Mouse (Mus musculus) embryonic fibroblast, embryonic 13.5 days (primary cell): Measurements from ENCODE around the gene Gm49336.

Experiments
- CTCF ChIP-seq: IDR thresholded peaks from 2 replicates; pipeline ENCODE4 v1.5.1; 2011; ENCODE audit warnings: mild to moderate bottlenecking, control low read depth, low read length, moderate library complexity, borderline replicate concordance; ENCODE audit not compliant: insufficient read depth
- POLR2A ChIP-seq: IDR thresholded peaks from 2 replicates; pipeline ENCODE4 v1.6.1; 2011; ENCODE audit warnings: low read depth, mild to moderate bottlenecking, control low read depth, low read length, moderate library complexity

DNA sequence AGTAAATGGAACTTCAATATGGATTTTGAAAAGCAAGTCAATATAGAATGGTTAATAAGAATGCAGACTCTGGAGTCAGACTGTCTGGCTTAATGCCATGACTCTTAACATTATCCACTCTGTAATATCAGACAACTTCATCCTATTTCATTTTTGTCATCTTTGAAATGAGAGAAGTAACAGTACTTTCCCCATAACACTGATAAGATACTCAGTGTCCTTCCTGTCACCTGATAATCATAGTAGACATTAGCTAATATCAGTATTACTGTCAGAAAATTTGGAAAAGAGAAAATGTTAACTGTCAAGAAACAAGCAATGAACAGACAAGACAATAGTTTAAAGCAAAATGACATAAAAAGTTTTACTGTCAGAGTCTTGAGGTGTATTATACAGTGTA lies 3.5 kb upstream of the Gm49336 start:
- TF ChIP-seq CTCF (no peak), POLR2A (no peak)
